Mouse (Mus musculus) CH12.LX (cell line): ENCODE data around the gene Tmem37.

ENCODE experiments used
- E2F4 ChIP-seq: IDR thresholded peaks from 2 replicates; pipeline ENCODE4 v1.6.1; 2011; ENCODE audit warnings: low read depth, low read length, improper control_type of control experiment; ENCODE audit not compliant: insufficient replicate concordance
- MAX ChIP-seq: IDR thresholded peaks from 2 replicates; pipeline ENCODE4 v1.6.1; 2011; ENCODE audit warnings: low read length, improper control_type of control experiment

GRCm38 (mm10) chr1:120038594-120038993 is 35.3 kb downstream of the Tmem37 start:
- no peak for TF ChIP-seq E2F4
- no peak for TF ChIP-seq MAX
